1 mouse cellular context compared by ENCODE assay signal in genomic region chr9:45877928-45878327, GRCm38 (mm10).
TF ChIP-seq lines count a peak whose summit lies in the region.

No protein-coding gene starts in this region.

TF ChIP-seq in CH12.LX, 34 proteins besides CTCF, POLR2A, EP300 and RAD21 (continued from another document):
- TF ChIP-seq MYC (IDR thresholded peaks at IDR 0.05; ENCODE audit: low read depth, low read length) (no peak), JUND (conservative IDR thresholded peaks at IDR 0.05; ENCODE audit: low read depth, low read length) (no peak), MAZ (IDR thresholded peaks at IDR 0.05; ENCODE audit: low read depth, low read length) (no peak), UBTF (IDR thresholded peaks at IDR 0.05; ENCODE audit: low read depth, low read length) (no peak)
TF ChIP-seq in CH12.LX: peak in this region for 0.
